Mouse (Mus musculus) myocyte (in vitro differentiated cells): ENCODE results near the gene Rcor3.

ENCODE experiments used
- E2F4 ChIP-seq: IDR thresholded peaks from one replicate; pipeline ENCODE4 v1.6.1; 2011; ENCODE audit warnings: mild to moderate bottlenecking, control low read depth, moderate library complexity; ENCODE audit not compliant: insufficient read depth
- MAX ChIP-seq: IDR thresholded peaks from one replicate; pipeline ENCODE4 v1.6.1; 2011; ENCODE audit warnings: low read depth, mild to moderate bottlenecking, control low read depth
- MYOD1 ChIP-seq, 3 experiments: IDR thresholded peaks; one replicate each; pipeline ENCODE4 v1.6.1; 2011; ENCODE audit warnings: control low read depth in 2 of 3, low read depth in 2 of 3, mild to moderate bottlenecking in 2 of 3, moderate library complexity in 1 of 3; ENCODE audit not compliant: insufficient read length in 2 of 3, control insufficient read depth in 1 of 3
- POLR2A ChIP-seq: IDR thresholded peaks from one replicate; pipeline ENCODE4 v1.6.1; 2011; ENCODE audit warnings: low read depth, mild to moderate bottlenecking, control low read depth, moderate library complexity; ENCODE audit not compliant: insufficient read length
- POLR2AphosphoS2 ChIP-seq: IDR thresholded peaks from one replicate; pipeline ENCODE4 v1.6.1; 2011; ENCODE audit warnings: low read depth, control low read depth; ENCODE audit not compliant: insufficient read length
- SRF ChIP-seq: IDR thresholded peaks from one replicate; pipeline ENCODE4 v1.6.1; 2011; ENCODE audit warnings: low read depth; ENCODE audit not compliant: control insufficient read depth, insufficient read length
- TCF12 ChIP-seq: IDR thresholded peaks from one replicate; pipeline ENCODE4 v1.6.1; 2011; ENCODE audit warnings: mild to moderate bottlenecking, control low read depth; ENCODE audit not compliant: poor library complexity, insufficient read depth, severe bottlenecking
- USF1 ChIP-seq: IDR thresholded peaks from one replicate; pipeline ENCODE4 v1.6.1; 2011; ENCODE audit warnings: low read depth, mild to moderate bottlenecking, control low read depth, moderate library complexity

DNA sequence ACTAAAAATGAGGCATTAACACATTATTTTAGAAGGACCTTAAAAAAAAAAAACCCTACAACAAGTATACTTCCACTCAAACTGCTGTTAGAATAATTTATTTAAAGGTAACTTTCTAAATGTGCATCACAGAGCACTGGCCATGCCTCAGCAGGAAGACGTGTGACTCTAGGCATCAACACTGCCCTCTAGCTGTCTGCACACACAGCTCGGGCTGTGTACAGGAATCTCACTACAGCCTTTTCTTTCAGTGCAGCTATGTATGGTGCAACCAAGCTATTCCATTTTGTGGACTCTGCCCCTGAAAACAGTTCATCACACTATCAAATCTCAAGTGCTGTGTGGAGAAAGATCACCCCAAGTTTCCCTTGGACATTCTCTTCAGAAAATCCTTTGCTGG lies 30.5 kb downstream of the Rcor3 start:
- TF ChIP-seq USF1 (no peak), E2F4 (no peak), SRF (no peak), POLR2A (no peak), TCF12 (no peak), POLR2AphosphoS2 (no peak), MYOD1 (IDR thresholded peaks at IDR 0.05; ENCODE audit: control insufficient read depth in 1 of 3, insufficient read length in 2 of 3, low read depth in 2 of 3) (no peak), MAX (no peak)
